Comparison of ENCODE assay signal across 7 mouse cellular contexts in the genomic region with DNA sequence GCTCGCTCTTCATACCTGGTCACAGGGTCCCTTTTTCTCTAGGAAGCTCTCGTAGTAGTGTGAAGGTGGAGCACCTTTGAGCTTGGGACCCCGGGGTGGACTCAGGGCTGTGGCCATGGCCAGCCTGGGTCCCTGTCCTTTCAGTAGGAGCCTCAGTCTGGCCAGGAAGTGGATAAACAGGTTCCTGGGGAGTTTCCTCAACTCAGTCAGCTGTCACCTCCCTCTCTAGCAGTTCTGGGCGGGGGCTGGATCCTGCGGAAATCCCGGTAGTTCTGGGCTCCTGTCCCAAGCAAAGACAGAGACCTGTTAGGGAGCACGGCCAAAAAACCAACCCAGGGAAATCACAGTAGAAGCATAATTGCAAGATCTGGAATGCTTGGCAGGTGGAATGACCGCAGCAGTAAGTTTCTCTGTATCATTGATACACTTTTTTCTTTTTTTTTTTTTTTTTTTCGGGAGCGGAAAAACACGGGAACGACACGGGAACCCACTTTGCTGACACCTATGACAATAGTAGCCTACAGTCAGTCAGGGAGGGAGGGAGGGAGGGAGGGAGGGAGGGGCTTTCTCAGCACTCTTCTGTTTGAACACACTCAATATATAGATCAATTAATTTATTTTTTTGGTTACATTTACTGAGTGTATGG. TPM values are rescaled to one million over a fixed set of nuclear protein-coding genes. Genes with fewer than 3 reads are reported as not detected.
DNase-seq lines count a peak whose midpoint lies in the region; TF ChIP-seq lines count a peak whose summit lies in the region.

Stap2 (minus strand) TSS at position 170 of the 647 bp plus-strand sequence.
Mpnd (plus strand) TSS at position 297 of the 647 bp plus-strand sequence.

- intact Hi-C loops in heart, postnatal 10 days (cut with DNase I), result no loop called here

- peak; percentile 46 for DNase-seq in thymus, postnatal 4 days
- no peak for DNase-seq in thymus, postnatal 36 days
- DNase-seq in c-Kit-positive CD71-positive TER-119-negative erythroid progenitor cells, embryonic 14.5 days (ENCODE audit: low read depth), result peak; percentile 51
- DNase-seq in heart, postnatal 10 days, result peak; percentile 62 to 63
- DNase-seq in large intestine, adult 2 months (ENCODE audit: low read depth, low spot score), result peak; percentile 84
- no peak for DNase-seq in frontal cortex, postnatal 25 days (ENCODE audit: low spot score in 2 of 2)

- peak within 1 kb of the TSS; percentile 80 for H3K4me3 ChIP-seq in small intestine, adult 2 months (ENCODE audit: low read depth, low read length)

- H3K36me3 ChIP-seq in small intestine, adult 2 months (ENCODE audit: control insufficient read depth, insufficient read depth, low read length), result peaks cover 19% of the 10 kb centered on the region

- 19% methylated on average over 13 of the region's 13 CpGs for WGBS in large intestine, adult 2 months
- WGBS in small intestine, adult 2 months, result 17% methylated on average over 13 of the region's 13 CpGs

- TF ChIP-seq POLR2A in small intestine, adult 2 months (IDR thresholded peaks at IDR 0.05; ENCODE audit: low read depth, low read length), result peak; percentile 59

- peak within 1 kb of the TSS; percentile 98 for H3K27ac ChIP-seq in small intestine, adult 2 months (ENCODE audit: insufficient read depth, low read depth, low read length)

- H3K4me1 ChIP-seq in small intestine, adult 2 months (ENCODE audit: control insufficient read depth, insufficient read depth, insufficient read length, low read length), result peaks cover 14% of the 10 kb centered on the region

- no peaks in the 10 kb centered on the region for H3K27me3 ChIP-seq in small intestine, adult 2 months (ENCODE audit: control insufficient read depth, insufficient read depth, low read length)

- no peak for TF ChIP-seq CTCF in small intestine, adult 2 months (IDR thresholded peaks at IDR 0.05; ENCODE audit: extremely low read depth, insufficient read length, insufficient replicate concordance, low read depth, low read length)

RNA-seq across cellular contexts. Expression of gene Stap2, which starts in this region (rescaled TPM):
- total RNA-seq in heart, postnatal 10 days (2021), result 10 to 100 TPM; 17.8 to 18.8 TPM
- 174 and 242 TPM in 2 replicates for polyA plus RNA-seq in large intestine, adult 2 months (2012; rRNA removed)
- 87.8 and 224 TPM in 2 replicates for polyA plus RNA-seq in small intestine, adult 2 months (2012; rRNA removed)

RNA-seq across cellular contexts. Expression of gene Mpnd, which starts in this region (rescaled TPM):
- total RNA-seq in heart, postnatal 10 days (2021), result 10 to 100 TPM; 47.4 to 50.1 TPM
- 177 and 217 TPM in 2 replicates for polyA plus RNA-seq in large intestine, adult 2 months (2012; rRNA removed)
- 129 and 424 TPM in 2 replicates for polyA plus RNA-seq in small intestine, adult 2 months (2012; rRNA removed)

Comparison
In these comparisons a context has a peak if more than half of its experiments do, and no peak if none do; other contexts are left out.
1. DNase-seq: peak in thymus, postnatal 4 days (single experiment), c-Kit-positive CD71-positive TER-119-negative erythroid progenitor cells, embryonic 14.5 days (single experiment), heart, postnatal 10 days (2 of 2) and large intestine, adult 2 months (single experiment); none in thymus, postnatal 36 days (0 of 2) and frontal cortex, postnatal 25 days (0 of 2).